Mouse (Mus musculus): Measurements from ENCODE around the gene Mob3c. TPM values are rescaled to one million over a fixed set of nuclear protein-coding genes. Genes with fewer than 3 reads are reported as not detected.

Gene Mob3c
- polyA plus RNA-seq (2014; fragmentation: Nextera tagmentation; extraction: Ambion mirVana): 5.8 and 6.0 TPM in 2 replicates

GRCm38 (mm10) chr4:115827888-115828571 lies at the start of gene Mob3c:
TSS of gene Mob3c (plus strand) at chr4:115828092.
- DNase-seq (ENCODE audit: low spot score) (peak; percentile 77), ATAC-seq (ENCODE audit: insufficient number of reproducible peaks, low FRiP score, low TSS enrichment, low read depth) (peak; percentile 88)
- Histone ChIP-seq H3K36me3 (ENCODE audit: control insufficient read depth, insufficient read depth, low read length) (no peaks in the 10 kb centered on the region), H3K4me1 (ENCODE audit: control insufficient read depth, insufficient read depth, low read length) (no peaks in the 10 kb centered on the region), H3K9me3 (ENCODE audit: control insufficient read depth, low read length) (no peaks in the 10 kb centered on the region), H3K4me2 (ENCODE audit: low read depth, severe bottlenecking) (peak within 1 kb of the TSS; percentile 65), H3K4me3 (ENCODE audit: low read depth, low read length) (peak within 1 kb of the TSS; percentile 60), H3K27me3 (ENCODE audit: control insufficient read depth, insufficient read depth, low read length) (no peaks in the 10 kb centered on the region), H3K9ac (ENCODE audit: low read length) (peak within 1 kb of the TSS; percentile 64), H3K27ac (replicated peaks; ENCODE audit: low read depth, low read length) (no peak within 1 kb of the TSS)
- WGBS: under 1% methylated on average over 57 of the region's 57 CpGs

- WGBS: 65% methylated on average over 6 of the region's 6 CpGs
- Histone ChIP-seq H3K27me3 (ENCODE audit: control insufficient read depth, insufficient read depth, low read length) (no peaks in the 10 kb centered on the region), H3K4me3 (ENCODE audit: low read depth, low read length) (no peak overlapping the region), H3K4me1 (ENCODE audit: control insufficient read depth, insufficient read depth, low read length) (no peaks in the 10 kb centered on the region), H3K9me3 (ENCODE audit: control insufficient read depth, low read length) (no peaks in the 10 kb centered on the region), H3K9ac (ENCODE audit: low read length) (no peak overlapping the region), H3K36me3 (ENCODE audit: control insufficient read depth, insufficient read depth, low read length) (no peaks in the 10 kb centered on the region), H3K27ac (replicated peaks; ENCODE audit: low read depth, low read length) (no peak overlapping the region), H3K4me2 (ENCODE audit: low read depth, severe bottlenecking) (no peak overlapping the region)
- ATAC-seq (ENCODE audit: insufficient number of reproducible peaks, low FRiP score, low TSS enrichment, low read depth) (no peak), DNase-seq (ENCODE audit: low spot score) (no peak)
Observed at GRCm38 (mm10) chr4:115780269-115780668, 47.6 kb upstream of the Mob3c start.

DNA sequence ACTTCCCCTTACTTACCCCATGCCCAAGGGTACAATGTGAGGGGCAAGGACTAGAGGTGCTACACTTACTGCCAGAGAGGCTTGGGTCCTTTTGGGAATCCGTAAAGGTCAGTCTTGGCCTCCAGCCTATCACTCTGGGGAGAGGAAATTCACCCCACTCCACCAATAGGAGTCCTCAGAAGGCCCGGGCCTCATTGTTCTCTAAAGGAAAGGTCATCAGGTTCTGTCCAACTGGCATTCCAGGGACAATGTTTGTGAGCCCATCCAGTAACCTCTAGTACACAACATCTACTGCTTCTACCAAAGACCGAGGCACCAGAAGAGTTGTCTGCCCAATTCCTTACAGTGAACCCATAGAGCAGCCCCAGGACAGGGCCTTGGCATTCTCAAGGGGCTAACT lies 47.0 kb upstream of the Mob3c start, which contains the start of gene Tex38:
Gene Tex38 (minus strand): TSS at position 101 of the 400 bp plus-strand sequence.
- Histone ChIP-seq H3K9ac (ENCODE audit: low read length) (no peak within 1 kb of the TSS), H3K4me2 (ENCODE audit: low read depth, severe bottlenecking) (no peak within 1 kb of the TSS), H3K27me3 (ENCODE audit: control insufficient read depth, insufficient read depth, low read length) (no peaks in the 10 kb centered on the region), H3K4me3 (ENCODE audit: low read depth, low read length) (no peak within 1 kb of the TSS), H3K36me3 (ENCODE audit: control insufficient read depth, insufficient read depth, low read length) (no peaks in the 10 kb centered on the region), H3K27ac (replicated peaks; ENCODE audit: low read depth, low read length) (no peak within 1 kb of the TSS), H3K9me3 (ENCODE audit: control insufficient read depth, low read length) (no peaks in the 10 kb centered on the region), H3K4me1 (ENCODE audit: control insufficient read depth, insufficient read depth, low read length) (0 out of 2 replicates have a peak, but pooled peaks cover 4% of the 10 kb centered on the region)
- ATAC-seq (ENCODE audit: insufficient number of reproducible peaks, low FRiP score, low TSS enrichment, low read depth): no peak
- WGBS: 88% methylated on average over 3 of the region's 3 CpGs
- no peak for DNase-seq (ENCODE audit: low spot score)

GRCm38 (mm10) chr4:115782026-115782805 lies 45.7 kb upstream of the Mob3c start:
- Histone ChIP-seq H3K27me3 (ENCODE audit: control insufficient read depth, insufficient read depth, low read length) (no peaks in the 10 kb centered on the region), H3K4me2 (ENCODE audit: low read depth, severe bottlenecking) (no peak overlapping the region), H3K4me1 (ENCODE audit: control insufficient read depth, insufficient read depth, low read length) (0 out of 2 replicates have a peak, but pooled peaks cover 4% of the 10 kb centered on the region), H3K36me3 (ENCODE audit: control insufficient read depth, insufficient read depth, low read length) (no peaks in the 10 kb centered on the region), H3K9ac (ENCODE audit: low read length) (no peak overlapping the region), H3K9me3 (ENCODE audit: control insufficient read depth, low read length) (no peaks in the 10 kb centered on the region), H3K27ac (replicated peaks; ENCODE audit: low read depth, low read length) (no peak overlapping the region), H3K4me3 (ENCODE audit: low read depth, low read length) (no peak overlapping the region)
- DNase-seq (ENCODE audit: low spot score) (no peak), ATAC-seq (ENCODE audit: insufficient number of reproducible peaks, low FRiP score, low TSS enrichment, low read depth) (no peak)
- 90% methylated on average over 5 of the region's 5 CpGs for WGBS

- Histone ChIP-seq H3K27me3 (ENCODE audit: control insufficient read depth, insufficient read depth, low read length) (no peaks in the 10 kb centered on the region), H3K4me1 (ENCODE audit: control insufficient read depth, insufficient read depth, low read length) (0 out of 2 replicates have a peak, but pooled peaks cover 4% of the 10 kb centered on the region), H3K4me2 (ENCODE audit: low read depth, severe bottlenecking) (peak within 1 kb of the TSS; percentile 58), H3K9me3 (ENCODE audit: control insufficient read depth, low read length) (no peaks in the 10 kb centered on the region), H3K9ac (ENCODE audit: low read length) (peak within 1 kb of the TSS; percentile 81), H3K4me3 (ENCODE audit: low read depth, low read length) (peak within 1 kb of the TSS; percentile 70), H3K27ac (replicated peaks; ENCODE audit: low read depth, low read length) (no peak within 1 kb of the TSS), H3K36me3 (ENCODE audit: control insufficient read depth, insufficient read depth, low read length) (peaks cover 4% of the 10 kb centered on the region; the same call in 1 of the 2 replicates)
- ATAC-seq (ENCODE audit: insufficient number of reproducible peaks, low FRiP score, low TSS enrichment, low read depth) (peak; percentile 83), DNase-seq (ENCODE audit: low spot score) (peak; percentile 81)
- under 1% methylated on average over 62 of the region's 69 CpGs for WGBS
Observed at GRCm38 (mm10) chr4:115784769-115785510, 43.0 kb upstream of the Mob3c start, which contains the start of gene Atpaf1. TSS of gene Atpaf1 (plus strand) at chr4:115784812.

- Histone ChIP-seq H3K27ac (replicated peaks; ENCODE audit: low read depth, low read length) (no peak overlapping the region), H3K4me2 (ENCODE audit: low read depth, severe bottlenecking) (peak overlapping the region; percentile 58), H3K4me3 (ENCODE audit: low read depth, low read length) (peak overlapping the region; percentile 70), H3K27me3 (ENCODE audit: control insufficient read depth, insufficient read depth, low read length) (no peaks in the 10 kb centered on the region), H3K4me1 (ENCODE audit: control insufficient read depth, insufficient read depth, low read length) (0 out of 2 replicates have a peak, but pooled peaks cover 4% of the 10 kb centered on the region), H3K36me3 (ENCODE audit: control insufficient read depth, insufficient read depth, low read length) (peaks cover 4% of the 10 kb centered on the region; the same call in 1 of the 2 replicates), H3K9ac (ENCODE audit: low read length) (peak overlapping the region; percentile 81), H3K9me3 (ENCODE audit: control insufficient read depth, low read length) (no peaks in the 10 kb centered on the region)
- ATAC-seq (ENCODE audit: insufficient number of reproducible peaks, low FRiP score, low TSS enrichment, low read depth): no peak
- 60% methylated on average over 7 of the region's 7 CpGs for WGBS
- DNase-seq (ENCODE audit: low spot score): no peak
Observed at GRCm38 (mm10) chr4:115785511-115786034, 42.3 kb upstream of the Mob3c start.

DNA sequence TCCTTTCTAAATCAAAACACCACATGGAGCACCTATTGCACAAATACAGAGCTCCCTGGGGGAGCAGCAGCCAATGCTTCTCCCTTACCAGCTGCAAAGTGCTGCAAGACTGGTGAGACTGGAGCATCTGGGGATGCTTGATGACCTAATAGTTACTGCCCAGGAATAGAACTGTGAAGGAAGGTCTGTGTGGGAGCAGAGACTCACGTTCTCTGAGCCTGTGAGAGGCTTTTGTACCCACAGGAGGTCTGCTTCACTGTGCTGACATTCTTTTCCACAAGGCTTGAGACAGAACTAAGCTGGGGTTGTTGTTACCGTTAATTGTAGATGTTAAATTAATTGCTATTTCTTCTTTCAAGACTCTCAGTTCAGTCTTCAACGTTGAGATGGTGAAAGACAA lies 37.0 kb upstream of the Mob3c start:
- Histone ChIP-seq H3K4me3 (ENCODE audit: low read depth, low read length) (no peak overlapping the region), H3K9ac (ENCODE audit: low read length) (no peak overlapping the region), H3K4me1 (ENCODE audit: control insufficient read depth, insufficient read depth, low read length) (no peaks in the 10 kb centered on the region), H3K27ac (replicated peaks; ENCODE audit: low read depth, low read length) (no peak overlapping the region), H3K4me2 (ENCODE audit: low read depth, severe bottlenecking) (no peak overlapping the region), H3K9me3 (ENCODE audit: control insufficient read depth, low read length) (no peaks in the 10 kb centered on the region), H3K36me3 (ENCODE audit: control insufficient read depth, insufficient read depth, low read length) (peaks cover 4% of the 10 kb centered on the region; the same call in 1 of the 2 replicates), H3K27me3 (ENCODE audit: control insufficient read depth, insufficient read depth, low read length) (no peaks in the 10 kb centered on the region)
- ATAC-seq (ENCODE audit: insufficient number of reproducible peaks, low FRiP score, low TSS enrichment, low read depth) (no peak), DNase-seq (ENCODE audit: low spot score) (no peak)
- 85% methylated on average over 3 of the region's 3 CpGs for WGBS
